Mouse (Mus musculus) heart, embryonic 14.5 days (tissue): ENCODE data around the gene Gcnt3. TPM values are rescaled to one million over a fixed set of nuclear protein-coding genes. Genes with fewer than 3 reads are reported as not detected.
"Not testable (repeated sequence)": the region's sequence is repeated elsewhere in the genome, so short reads cannot be mapped to it uniquely, and the experiment has no call there.

Experiments used
- ATAC-seq: fragments of 200-750 bp; cut with Nextera tagmentation; 2 replicates; pipeline ENCODE4 v1.8.0; 2017; ENCODE audit warnings: low read depth, moderate TSS enrichment; ENCODE audit not compliant: insufficient number of reproducible peaks, insufficient read depth, low FRiP score
- H3K27ac ChIP-seq, 2 experiments: fragments of 200-500 bp in 1 of 2; fragments of 300-500 bp in 1 of 2; sonication (generic) in 1 of 2; replicated peaks in 1 of 2; 2 replicates each; pipeline ENCODE4 v1.5.1; 2012 to 2014; ENCODE audit warnings: low read depth in 2 of 2, low read length in 2 of 2, control low read depth in 1 of 2, mild to moderate bottlenecking in 1 of 2, mixed read lengths in 1 of 2; ENCODE audit not compliant: control insufficient read depth in 1 of 2, insufficient read depth in 1 of 2
- H3K27me3 ChIP-seq: fragments of 300-500 bp; sonication (generic); 2 replicates; pipeline ENCODE4 v1.6.1; 2014; ENCODE audit warnings: mild to moderate bottlenecking, low read length, control low read depth; ENCODE audit not compliant: control insufficient read depth, insufficient read depth
- H3K36me3 ChIP-seq: fragments of 300-500 bp; sonication (generic); 2 replicates; pipeline ENCODE4 v1.6.1; 2014; ENCODE audit warnings: mild to moderate bottlenecking, control low read depth, low read length, mixed read lengths; ENCODE audit not compliant: control insufficient read depth, insufficient read depth
- H3K4me1 ChIP-seq, 2 experiments: fragments of 200-500 bp in 1 of 2; fragments of 300-500 bp in 1 of 2; sonication (generic) in 1 of 2; 2 replicates each; pipeline ENCODE4 v1.6.1; 2012 to 2014; ENCODE audit warnings: low read length in 2 of 2, control low read depth in 1 of 2, mixed read lengths in 1 of 2; ENCODE audit not compliant: control insufficient read depth in 2 of 2, insufficient read depth in 2 of 2
- H3K4me2 ChIP-seq: fragments of 300-500 bp; sonication (generic); 2 replicates; pipeline ENCODE4 v1.6.1; 2014; ENCODE audit warnings: mild to moderate bottlenecking, low read length
- H3K4me3 ChIP-seq, 2 experiments: fragments of 200-500 bp in 1 of 2; fragments of 300-500 bp in 1 of 2; sonication (generic) in 1 of 2; 2 replicates each; pipeline ENCODE4 v1.5.1; 2012 to 2014; ENCODE audit warnings: low read length in 2 of 2, mild to moderate bottlenecking in 2 of 2, control low read depth in 1 of 2, low read depth in 1 of 2, moderate library complexity in 1 of 2; ENCODE audit not compliant: control insufficient read depth in 1 of 2, insufficient read depth in 1 of 2
- H3K9ac ChIP-seq: fragments of 300-500 bp; sonication (generic); 2 replicates; pipeline ENCODE4 v1.6.1; 2014; ENCODE audit warnings: mild to moderate bottlenecking, low read length
- H3K9me3 ChIP-seq: fragments of 300-500 bp; sonication (generic); 2 replicates; pipeline ENCODE4 v1.6.1; 2016; ENCODE audit warnings: low read length, control low read depth; ENCODE audit not compliant: control insufficient read depth
- WGBS: fragments of 180-500 bp; shearing (Covaris S2); extraction: QIAGEN DNeasy Blood & Tissue Kit; methylation state at CpG from one replicate; pipeline ENCODE4 v1.1.7; 2014; 5-methylcytosine and 5-hydroxymethylcytosine counted together
- polyA plus RNA-seq: library from polyadenylated mRNA; unstranded; fragments of >200 nt; fragmentation: Nextera tagmentation; extraction: Ambion mirVana; gene quantifications from 2 replicates; pipeline ENCODE4 v1.2.1, GENCODE M21; 2014

Gcnt3 gene
- polyA plus RNA-seq, 1 experiment from 2014 or later, result not detected

- Histone ChIP-seq H3K9ac (no peak overlapping the region), H3K27me3 (no peaks in the 10 kb centered on the region), H3K4me3 (no peak overlapping the region), H3K4me1 (no peaks in the 10 kb centered on the region), H3K27ac (no peak overlapping the region), H3K4me2 (no peak overlapping the region), H3K9me3 (no peaks in the 10 kb centered on the region), H3K36me3 (no peaks in the 10 kb centered on the region)
- ATAC-seq, result no peak
- 74% methylated on average over 9 of the region's 9 CpGs for WGBS
Measured at GRCm38 (mm10) chr9:70033056-70033455, 4.8 kb downstream of the Gcnt3 start.

GRCm38 (mm10) chr9:70032167-70032566 lies 5.7 kb downstream of the Gcnt3 start:
- H3K27me3 ChIP-seq, result no peaks in the 10 kb centered on the region
- no peaks in the 10 kb centered on the region for H3K9me3 ChIP-seq
- WGBS, result 85% methylated on average over 1 of the region's 1 CpGs
- H3K36me3 ChIP-seq, result no peaks in the 10 kb centered on the region
- H3K27ac ChIP-seq, result no peak overlapping the region
- H3K4me2 ChIP-seq, result no peak overlapping the region
- no peak overlapping the region for H3K4me3 ChIP-seq
- no peak overlapping the region for H3K9ac ChIP-seq
- no peak for ATAC-seq
- H3K4me1 ChIP-seq, result no peaks in the 10 kb centered on the region

DNA sequence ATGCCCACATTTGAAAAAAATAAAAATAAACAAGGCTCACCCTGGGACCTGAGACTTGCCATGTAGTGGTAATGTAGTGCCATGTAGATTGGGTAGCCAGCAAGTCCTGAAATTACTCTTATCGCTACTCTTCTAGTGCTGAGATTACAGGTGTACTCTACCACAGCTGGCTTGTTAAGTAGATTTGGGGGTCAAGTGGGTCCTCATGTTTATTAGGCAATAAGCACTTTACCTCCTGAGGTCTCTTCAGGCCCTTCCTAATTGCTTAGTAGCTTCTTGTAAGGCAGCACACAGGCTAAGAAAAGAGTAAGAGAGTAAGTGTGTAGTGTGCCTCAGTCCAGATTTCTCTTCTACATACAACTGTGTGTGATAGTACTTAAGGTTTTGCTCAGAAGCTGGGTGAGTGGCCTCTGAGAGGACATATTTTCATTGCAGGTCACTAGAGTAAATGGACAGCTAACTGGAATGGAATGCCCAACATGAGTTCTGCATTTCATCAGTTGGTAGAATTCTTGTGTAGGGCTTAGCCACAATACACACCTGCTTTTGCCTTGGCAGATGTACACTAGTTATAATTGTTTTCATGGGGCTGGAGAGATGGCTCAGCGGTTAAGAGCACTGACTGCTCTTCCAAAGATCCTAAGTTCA lies 12.4 kb downstream of the Gcnt3 start:
- no peaks in the 10 kb centered on the region for H3K9me3 ChIP-seq
- no peak overlapping the region for H3K9ac ChIP-seq
- H3K27ac ChIP-seq, result no peak overlapping the region
- H3K4me3 ChIP-seq, result no peak overlapping the region
- peaks cover 0 to 15% of the 10 kb centered on the region in 2 experiments; a peak in 2 of 4 replicates for H3K4me1 ChIP-seq
- H3K36me3 ChIP-seq, result peaks cover 12% of the 10 kb centered on the region
- no peak overlapping the region for H3K4me2 ChIP-seq
- no peaks in the 10 kb centered on the region for H3K27me3 ChIP-seq
- 75% methylated on average over 2 of the region's 2 CpGs for WGBS
- ATAC-seq, result no peak

GRCm38 (mm10) chr9:70024648-70025047 lies 13.2 kb downstream of the Gcnt3 start:
- no peak overlapping the region for H3K9ac ChIP-seq
- no peaks in the 10 kb centered on the region for H3K27me3 ChIP-seq
- H3K4me1 ChIP-seq, result peaks cover 0 to 15% of the 10 kb centered on the region in 2 experiments; a peak in 2 of 4 replicates
- no peak overlapping the region for H3K4me3 ChIP-seq
- H3K36me3 ChIP-seq, result peaks cover 20% of the 10 kb centered on the region
- no peak for ATAC-seq
- no peak overlapping the region for H3K4me2 ChIP-seq
- no peaks in the 10 kb centered on the region for H3K9me3 ChIP-seq
- no peak overlapping the region for H3K27ac ChIP-seq

GRCm38 (mm10) chr9:70023615-70024014 lies 14.3 kb downstream of the Gcnt3 start:
- H3K4me2 ChIP-seq, H3K4me3 ChIP-seq, H3K27ac ChIP-seq, ATAC-seq, H3K27me3 ChIP-seq, H3K9ac ChIP-seq, H3K9me3 ChIP-seq: not testable (repeated sequence)
- peaks cover 28% of the 10 kb centered on the region for H3K36me3 ChIP-seq
- 73% methylated on average over 1 of the region's 1 CpGs for WGBS
- peaks cover 0 to 15% of the 10 kb centered on the region in 2 experiments; a peak in 2 of 4 replicates for H3K4me1 ChIP-seq

- no peaks in the 10 kb centered on the region for H3K9me3 ChIP-seq
- H3K4me1 ChIP-seq, result peaks cover 0 to 15% of the 10 kb centered on the region in 2 experiments; a peak in 2 of 4 replicates
- WGBS, result 49% methylated on average over 4 of the region's 4 CpGs
- H3K4me3 ChIP-seq, result no peak overlapping the region
- peaks cover 37% of the 10 kb centered on the region for H3K36me3 ChIP-seq
- H3K9ac ChIP-seq, result 0 out of 2 replicates have a peak overlapping the region, but pooled peaks have one; percentile 18
- no peak overlapping the region for H3K27ac ChIP-seq
- ATAC-seq, result peak; percentile 43; the same call in 1 of the 2 replicates
- H3K4me2 ChIP-seq, result no peak overlapping the region
- no peaks in the 10 kb centered on the region for H3K27me3 ChIP-seq
Measured at GRCm38 (mm10) chr9:70022083-70022482, 15.8 kb downstream of the Gcnt3 start.

GRCm38 (mm10) chr9:70021610-70022009 lies 16.3 kb downstream of the Gcnt3 start:
- no peak overlapping the region for H3K4me3 ChIP-seq
- H3K4me2 ChIP-seq, result no peak overlapping the region
- peaks cover 0 to 15% of the 10 kb centered on the region in 2 experiments; a peak in 2 of 4 replicates for H3K4me1 ChIP-seq
- H3K9me3 ChIP-seq, result no peaks in the 10 kb centered on the region
- ATAC-seq, result no peak
- peak overlapping the region in 1 of 2 experiments; percentile 41; a peak in 1 of 4 replicates for H3K27ac ChIP-seq
- peaks cover 41% of the 10 kb centered on the region for H3K36me3 ChIP-seq
- H3K9ac ChIP-seq, result peak overlapping the region; percentile 18; the same call in 1 of the 2 replicates
- no peaks in the 10 kb centered on the region for H3K27me3 ChIP-seq
- WGBS, result 40% methylated on average over 1 of the region's 1 CpGs

DNA sequence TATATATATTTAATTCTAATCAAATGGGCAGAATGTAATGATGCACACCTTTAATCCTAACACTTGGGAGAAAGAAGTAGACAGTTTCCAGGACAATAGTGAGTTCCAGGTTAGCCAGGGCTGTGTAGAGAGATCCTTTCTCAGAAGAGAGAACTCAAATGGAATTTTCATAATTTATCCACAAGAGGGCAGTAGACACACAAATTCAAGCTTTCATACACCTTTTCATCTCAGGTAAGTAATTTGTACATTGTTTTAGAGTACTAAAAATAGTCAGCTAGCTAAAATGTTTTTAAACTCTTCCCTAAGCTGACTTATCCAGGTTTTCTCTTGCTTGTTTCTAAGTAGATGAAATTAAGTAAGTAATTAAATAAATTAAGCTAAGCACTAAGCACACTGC lies 19.0 kb downstream of the Gcnt3 start:
- H3K4me1 ChIP-seq, result peaks cover 0 to 22% of the 10 kb centered on the region in 2 experiments; a peak in 2 of 4 replicates
- no peak overlapping the region for H3K4me3 ChIP-seq
- H3K9me3 ChIP-seq, result no peaks in the 10 kb centered on the region
- no peak overlapping the region for H3K27ac ChIP-seq
- no peak overlapping the region for H3K4me2 ChIP-seq
- H3K27me3 ChIP-seq, result no peaks in the 10 kb centered on the region
- no peak overlapping the region for H3K9ac ChIP-seq
- peaks cover 52% of the 10 kb centered on the region for H3K36me3 ChIP-seq
- ATAC-seq, result no peak
